Mouse (Mus musculus) gastrocnemius, adult 2 months (tissue): ENCODE measurements around the gene Hat1. TPM values are rescaled to one million over a fixed set of nuclear protein-coding genes. Genes with fewer than 3 reads are reported as not detected.

ENCODE experiments used
- DNase-seq: peaks from one replicate; pipeline ENCODE4 v3.0.0; 2022
- H3K27ac ChIP-seq: fragments of 200-600 bp; 2 replicates; pipeline ENCODE4 v1.8.1; 2022; ENCODE audit warnings: mild to moderate bottlenecking
- H3K4me3 ChIP-seq: fragments of 200-600 bp; 2 replicates; pipeline ENCODE4 v1.8.1; 2022; ENCODE audit warnings: mild to moderate bottlenecking, moderate library complexity
- CTCF ChIP-seq: fragments of 200-600 bp; IDR thresholded peaks from 2 replicates; pipeline ENCODE4 v1.8.1; 2022; ENCODE audit warnings: antibody characterized with exemption, mild to moderate bottlenecking, moderate library complexity
- intact Hi-C: fragments of 180-260 bp; cut with DNase I; formaldehyde crosslinking; loops from one replicate; pipeline ENCODE4 v1.15.1; 2025
- total RNA-seq, 2 experiments: library from RNA; stranded (reverse); gene quantifications; 2 replicates each; pipeline ENCODE4 v1.2.3; 2021

The Hat1 gene
- total RNA-seq, 2 experiments from 2014 or later = 18.0 to 21.3 TPM

GRCm38 (mm10) chr2:71387766-71388165 lies 992 bp upstream of the Hat1 start:
- no peak overlapping the region for H3K27ac ChIP-seq
- TF ChIP-seq CTCF = no peak
- no peak overlapping the region for H3K4me3 ChIP-seq
- intact Hi-C loops = loop anchor here (5.0 kb wide), 1 partner anchor 65 kb away; the partner anchor contains the start of gene Metap1d
- DNase-seq = no peak

- no peak for TF ChIP-seq CTCF
- DNase-seq = no peak
- H3K4me3 ChIP-seq = peak overlapping the region; percentile 91
- peak overlapping the region; percentile 87 for H3K27ac ChIP-seq
- intact Hi-C loops = loop anchor here (5.0 kb wide), 1 partner anchor 62 kb away; the partner anchor contains the start of gene Metap1d
These were observed 1.1 kb downstream of the Hat1 start for GRCm38 (mm10) chr2:71389864-71390263.

GRCm38 (mm10) chr2:71405613-71406012 lies 16.9 kb downstream of the Hat1 start:
- no peak for TF ChIP-seq CTCF
- DNase-seq = no peak
- intact Hi-C loops = no loop called here
- Histone ChIP-seq H3K4me3 (no peak overlapping the region), H3K27ac (no peak overlapping the region)

DNA sequence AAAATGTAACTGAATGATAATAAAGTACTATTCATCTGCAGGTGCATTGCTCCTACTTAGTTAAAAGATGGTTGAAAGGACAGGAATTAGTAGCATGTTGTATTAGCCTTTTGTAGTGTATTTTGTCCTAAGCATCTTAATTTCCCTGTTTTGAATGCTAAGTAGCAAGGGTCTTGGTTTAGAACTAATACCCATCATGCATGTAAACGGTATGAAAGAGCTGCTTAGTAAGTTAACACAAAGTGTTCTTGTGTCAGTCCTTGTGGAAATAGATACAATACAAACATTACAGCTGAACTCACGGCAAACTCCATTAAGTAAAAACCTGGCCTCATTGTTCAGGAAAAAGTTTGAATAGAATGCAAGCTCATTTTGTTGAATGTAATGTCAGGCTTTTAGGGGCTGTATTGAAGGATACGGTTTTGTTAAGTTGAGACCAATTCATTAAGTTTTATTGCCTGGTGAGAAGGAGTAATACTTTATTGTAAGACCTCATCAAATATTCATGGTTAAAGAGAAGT lies 30.1 kb downstream of the Hat1 start:
- intact Hi-C loops = no loop called here
- Histone ChIP-seq H3K27ac (no peak overlapping the region), H3K4me3 (no peak overlapping the region)
- DNase-seq = no peak
- TF ChIP-seq CTCF = no peak

DNA sequence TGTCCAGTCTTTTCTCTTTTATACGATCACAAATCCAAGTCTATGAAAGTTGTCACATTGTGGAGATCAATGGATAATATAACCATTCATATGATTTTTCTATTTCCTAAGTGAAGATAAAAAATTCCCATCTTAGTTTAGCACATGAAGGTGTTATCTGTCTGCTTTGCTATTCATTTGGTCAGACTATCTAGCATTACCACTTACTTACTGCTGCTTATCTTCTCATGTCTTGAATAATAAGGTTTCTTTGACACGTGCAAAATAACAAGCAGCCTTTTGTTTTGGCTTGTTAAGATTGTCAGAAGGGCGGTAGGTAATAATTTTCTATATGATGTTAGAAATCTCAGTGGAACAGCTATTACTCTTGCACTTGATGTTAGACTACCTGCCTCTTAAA lies 30.6 kb downstream of the Hat1 start:
- DNase-seq = no peak
- H3K27ac ChIP-seq = no peak overlapping the region
- intact Hi-C loops = no loop called here
- H3K4me3 ChIP-seq = no peak overlapping the region
- no peak for TF ChIP-seq CTCF

DNA sequence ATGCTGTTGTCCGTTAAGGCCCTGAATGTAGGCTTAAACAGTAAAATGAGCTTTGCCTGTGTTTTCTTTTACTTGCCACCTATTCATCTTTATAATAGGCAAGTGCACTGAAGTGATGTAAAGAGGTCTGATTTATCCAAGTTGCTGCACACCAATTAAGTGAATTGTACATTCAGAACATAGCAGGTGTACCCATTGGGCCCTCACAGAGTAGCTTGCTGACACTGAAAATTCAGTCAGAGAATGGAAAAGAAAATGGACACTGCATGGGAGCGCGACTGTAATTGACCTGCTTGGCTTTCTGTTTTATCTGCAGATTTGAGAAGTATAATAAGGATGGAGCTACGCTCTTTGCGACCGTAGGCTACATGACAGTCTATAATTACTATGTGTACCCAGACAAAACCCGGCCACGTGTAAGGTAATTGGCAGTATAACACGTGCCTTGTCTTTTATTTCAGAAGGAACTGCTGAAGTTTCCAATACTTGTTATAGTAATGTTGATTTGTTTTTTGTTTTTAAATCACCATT lies 32.2 kb downstream of the Hat1 start:
- Histone ChIP-seq H3K4me3 (no peak overlapping the region), H3K27ac (no peak overlapping the region)
- no peak for TF ChIP-seq CTCF
- intact Hi-C loops = no loop called here
- no peak for DNase-seq

GRCm38 (mm10) chr2:71424545-71424944 lies 35.8 kb downstream of the Hat1 start:
- TF ChIP-seq CTCF = no peak
- intact Hi-C loops = no loop called here
- DNase-seq = no peak
- Histone ChIP-seq H3K4me3 (no peak overlapping the region), H3K27ac (no peak overlapping the region)

DNA sequence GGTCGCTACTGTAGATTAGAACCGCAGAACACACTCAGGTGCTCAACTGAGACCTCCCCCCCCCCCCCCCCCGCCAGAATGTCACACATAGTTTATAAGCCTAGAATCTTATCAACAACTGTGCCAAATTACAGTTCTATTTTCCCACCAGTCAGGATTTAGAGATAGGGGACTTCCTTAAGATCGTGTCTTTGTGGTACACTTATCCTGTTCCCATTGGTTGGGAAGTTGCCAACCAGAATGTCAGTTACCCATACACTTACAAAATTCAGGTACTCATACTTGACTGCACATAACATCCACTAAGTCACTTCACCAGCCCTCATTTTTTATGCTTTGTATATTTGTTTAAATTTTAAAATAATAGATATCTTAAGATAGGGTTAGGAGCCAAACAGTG lies 46.7 kb downstream of the Hat1 start:
- intact Hi-C loops = no loop called here
- Histone ChIP-seq H3K4me3 (no peak overlapping the region), H3K27ac (no peak overlapping the region)
- no peak for TF ChIP-seq CTCF
- no peak for DNase-seq

- Histone ChIP-seq H3K27ac (no peak overlapping the region), H3K4me3 (no peak overlapping the region)
- no peak for TF ChIP-seq CTCF
- no peak for DNase-seq
- intact Hi-C loops = no loop called here
These were observed 54.6 kb downstream of the Hat1 start for GRCm38 (mm10) chr2:71443376-71443775.

GRCm38 (mm10) chr2:71445536-71446196 lies 56.9 kb downstream of the Hat1 start:
- intact Hi-C loops = no loop called here
- Histone ChIP-seq H3K27ac (no peak overlapping the region), H3K4me3 (no peak overlapping the region)
- no peak for DNase-seq
- no peak for TF ChIP-seq CTCF

GRCm38 (mm10) chr2:71449604-71450003 lies 60.8 kb downstream of the Hat1 start:
- intact Hi-C loops = loop anchor here (5.0 kb wide), 1 partner anchor 62 kb away; the partner anchor contains the start of gene Hat1
- no peak for DNase-seq
- Histone ChIP-seq H3K27ac (no peak overlapping the region), H3K4me3 (no peak overlapping the region)
- no peak for TF ChIP-seq CTCF

DNA sequence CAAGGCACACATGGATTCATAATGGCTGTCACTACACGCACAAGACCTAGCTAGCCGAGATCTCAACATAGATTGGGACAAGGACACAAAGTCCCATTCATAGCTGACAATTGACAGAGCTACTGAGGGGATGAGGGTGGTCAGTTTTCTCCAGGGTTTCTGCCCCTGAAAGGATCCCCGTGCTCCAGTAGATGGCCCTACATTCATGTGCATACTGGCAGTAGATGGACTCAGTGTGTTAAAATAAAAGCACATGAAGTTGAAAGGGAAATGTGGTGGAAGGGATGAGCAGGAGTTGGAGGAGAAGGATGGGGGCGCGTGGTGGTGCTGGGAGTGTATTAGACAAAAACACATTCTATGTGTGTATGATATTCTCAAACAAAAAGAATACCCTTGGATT lies 63.0 kb downstream of the Hat1 start:
- no peak for TF ChIP-seq CTCF
- H3K27ac ChIP-seq = no peak overlapping the region
- intact Hi-C loops = loop anchor here (5.0 kb wide), 1 partner anchor 64 kb away; the partner anchor contains the start of gene Hat1
- no peak for DNase-seq
- no peak overlapping the region for H3K4me3 ChIP-seq

DNA sequence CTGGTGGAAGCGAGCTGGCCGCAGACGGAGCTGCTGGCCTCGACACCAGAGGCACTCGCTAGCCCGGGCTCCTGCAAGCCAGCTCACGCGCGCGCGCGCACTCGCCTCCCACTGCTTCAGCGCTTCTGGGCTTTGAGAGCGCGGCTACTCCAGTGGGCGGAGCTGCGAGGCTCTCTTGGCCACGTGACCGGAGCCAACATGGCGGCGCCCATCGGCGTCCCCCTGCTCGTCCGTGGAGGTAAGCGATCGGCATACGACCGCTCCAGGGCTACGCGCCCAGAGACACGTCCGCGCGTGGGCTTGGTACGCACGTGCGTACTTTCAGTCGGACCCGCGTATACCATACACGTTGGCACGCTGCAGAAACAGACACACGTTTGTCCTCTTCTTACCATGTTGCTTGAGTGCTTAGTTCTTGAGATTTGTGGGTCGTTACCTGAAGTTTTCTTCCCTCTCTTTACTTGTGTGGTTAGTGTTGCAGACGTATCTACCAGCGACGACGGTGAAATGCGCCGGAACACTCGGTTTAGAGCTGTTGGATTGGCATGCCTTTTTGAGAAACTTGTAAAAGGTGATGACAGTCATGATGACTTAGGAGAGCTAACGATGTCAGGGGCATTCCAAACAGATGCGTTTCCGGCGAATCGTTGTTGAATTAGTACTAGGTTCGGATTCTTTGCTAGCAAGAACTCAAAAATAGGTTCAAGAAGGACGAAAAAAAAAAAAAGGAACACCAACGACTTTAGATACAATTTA lies 64.6 kb downstream of the Hat1 start, which contains the start of gene Metap1d:
Gene Metap1d (plus strand): TSS at position 116 of the 756 bp plus-strand sequence.
- intact Hi-C loops = loop anchor here (5.0 kb wide), 1 partner anchor 66 kb away; the partner anchor contains the start of gene Hat1
- Histone ChIP-seq H3K4me3 (peak within 1 kb of the TSS; percentile 82), H3K27ac (peak within 1 kb of the TSS; percentile 84)
- DNase-seq = peak; percentile 97
- TF ChIP-seq CTCF = peak; percentile 14; the same call in 1 of the 2 replicates
